ENCODE assay signal across 27 mouse cellular contexts in genomic region chr1:132532521-132532920, GRCm38 (mm10). TPM values are rescaled to one million over a fixed set of nuclear protein-coding genes. Genes with fewer than 3 reads are reported as not detected.
DNase-seq lines count a peak whose midpoint lies in the region; ATAC-seq lines count a peak whose summit lies in the region.
"Had no signal": no experiment of that assay in that cellular context is flagged by ENCODE, and none has a peak within 500 bp of the region (broad histone marks: within the 10 kb centered on the region; RNA-seq: fewer than 3 reads in every experiment).

No protein-coding gene starts in this region.

- no peak overlapping the region for H3K4me2 ChIP-seq in midbrain, embryonic 15.5 days
- H3K4me2 ChIP-seq in midbrain, embryonic 13.5 days (replicated peaks), result no peak overlapping the region
- H3K4me2 ChIP-seq: forebrain, embryonic 12.5 days; heart, embryonic 15.5 days; hindbrain, embryonic 15.5 days had no signal

- peaks cover 41% of the 10 kb centered on the region for H3K27me3 ChIP-seq in midbrain, embryonic 10.5 days (ENCODE audit: low read depth, poor library complexity, severe bottlenecking)
- no peaks in the 10 kb centered on the region for H3K27me3 ChIP-seq in midbrain, embryonic 15.5 days (replicated peaks)
- H3K27me3 ChIP-seq in limb, embryonic 10.5 days (ENCODE audit: low read depth, poor library complexity, severe bottlenecking), result peaks cover 66% of the 10 kb centered on the region
- no peaks in the 10 kb centered on the region for H3K27me3 ChIP-seq in midbrain, embryonic 13.5 days
- H3K27me3 ChIP-seq: forebrain, embryonic 12.5 days; hindbrain, embryonic 15.5 days had no signal

- H3K9me3 ChIP-seq in midbrain, embryonic 10.5 days (replicated peaks), result no peaks in the 10 kb centered on the region
- H3K9me3 ChIP-seq in midbrain, embryonic 15.5 days, result no peaks in the 10 kb centered on the region
- H3K9me3 ChIP-seq in limb, embryonic 10.5 days (replicated peaks), result no peaks in the 10 kb centered on the region
- no peaks in the 10 kb centered on the region for H3K9me3 ChIP-seq in midbrain, embryonic 13.5 days
- H3K9me3 ChIP-seq: embryonic facial prominence, embryonic 13.5 days; forebrain, embryonic 12.5 days; heart, embryonic 10.5 days; heart, embryonic 15.5 days; hindbrain, embryonic 15.5 days had no signal

- no peak overlapping the region for H3K4me3 ChIP-seq in midbrain, embryonic 10.5 days
- H3K4me3 ChIP-seq in midbrain, embryonic 15.5 days, result no peak overlapping the region
- H3K4me3 ChIP-seq in limb, embryonic 10.5 days, result no peak overlapping the region
- no peak overlapping the region for H3K4me3 ChIP-seq in midbrain, embryonic 13.5 days (replicated peaks)
- H3K4me3 ChIP-seq: embryonic facial prominence, embryonic 13.5 days; erythroblast, embryonic 14.5 days; forebrain, embryonic 12.5 days; heart, embryonic 10.5 days; heart, embryonic 15.5 days; hindbrain, embryonic 15.5 days had no signal

- ATAC-seq in midbrain, embryonic 15.5 days (replicated peaks), result no peak
- no peak for ATAC-seq in midbrain, embryonic 13.5 days
- ATAC-seq: inflammation-experienced regulatory T-cells, adult 6 months had no signal

- peaks cover 50% of the 10 kb centered on the region for H3K4me1 ChIP-seq in midbrain, embryonic 10.5 days
- peaks cover 36% of the 10 kb centered on the region for H3K4me1 ChIP-seq in midbrain, embryonic 15.5 days
- peaks cover 53% of the 10 kb centered on the region for H3K4me1 ChIP-seq in limb, embryonic 10.5 days
- peaks cover 65% of the 10 kb centered on the region for H3K4me1 ChIP-seq in midbrain, embryonic 13.5 days (replicated peaks)

- H3K27ac ChIP-seq in midbrain, embryonic 10.5 days (replicated peaks), result 0 out of 2 replicates have a peak overlapping the region, but pooled peaks have one; percentile 10
- no peak overlapping the region; the same call in 1 of the 2 replicates for H3K27ac ChIP-seq in midbrain, embryonic 15.5 days
- H3K27ac ChIP-seq in limb, embryonic 10.5 days, result peak overlapping the region; percentile 26; the same call in 1 of the 2 replicates
- H3K27ac ChIP-seq in midbrain, embryonic 13.5 days, result peak overlapping the region; percentile 48
- H3K27ac ChIP-seq: embryonic facial prominence, embryonic 13.5 days; heart, embryonic 10.5 days; heart, embryonic 15.5 days; hindbrain, embryonic 15.5 days; liver, embryonic 14.5 days; macrophage had no signal

- peak; percentile 46 to 47 for DNase-seq in cerebellum, postnatal 25 days
- no peak for DNase-seq in cerebellum, adult 9-10 months
- DNase-seq in midbrain, embryonic 10.5 days (ENCODE audit: low spot score), result no peak
- DNase-seq in limb, embryonic 10.5 days (ENCODE audit: low spot score), result peak; percentile 28
- DNase-seq: adrenal gland, postnatal 36 days; B cell, adult 2 months; gastrocnemius, postnatal 25 days; heart, adult 11 months; kidney, adult 11 months; kidney, postnatal 14 days; layer of hippocampus, adult 9-11 months; liver; lung, adult 2 months; lung, postnatal 10 days; thymus, postnatal 4 days had no signal

- H3K36me3 ChIP-seq in midbrain, embryonic 10.5 days, result no peaks in the 10 kb centered on the region; the same call in 1 of the 2 replicates
- H3K36me3 ChIP-seq in midbrain, embryonic 15.5 days (replicated peaks), result no peaks in the 10 kb centered on the region; the same call in 1 of the 2 replicates
- H3K36me3 ChIP-seq in limb, embryonic 10.5 days, result no peaks in the 10 kb centered on the region
- peaks cover 25% of the 10 kb centered on the region for H3K36me3 ChIP-seq in midbrain, embryonic 13.5 days
- H3K36me3 ChIP-seq: embryonic facial prominence, embryonic 13.5 days; forebrain, embryonic 12.5 days; heart, embryonic 10.5 days; heart, embryonic 15.5 days; hindbrain, embryonic 15.5 days had no signal

- H3K9ac ChIP-seq in midbrain, embryonic 15.5 days, result no peak overlapping the region
- no peak overlapping the region for H3K9ac ChIP-seq in midbrain, embryonic 13.5 days (replicated peaks)
- H3K9ac ChIP-seq: embryonic facial prominence, embryonic 13.5 days; forebrain, embryonic 12.5 days; heart, embryonic 15.5 days; hindbrain, embryonic 15.5 days; liver, embryonic 14.5 days had no signal

- 61% methylated on average over 9 of the region's 9 CpGs for WGBS in midbrain, embryonic 10.5 days
- WGBS in midbrain, embryonic 15.5 days, result 71% methylated on average over 9 of the region's 9 CpGs
- 62% methylated on average over 9 of the region's 9 CpGs for WGBS in limb, embryonic 10.5 days
- 70% methylated on average over 9 of the region's 9 CpGs for WGBS in midbrain, embryonic 13.5 days

RNA-seq across cellular contexts. Expression of gene Cntn2, which starts 10.5 kb away (rescaled TPM):
- polyA plus RNA-seq in midbrain, embryonic 10.5 days (2016; fragmentation: Nextera tagmentation; extraction: Ambion mirVana), result 14.2 and 34.9 TPM in 2 replicates
- 38.9 and 44.0 TPM in 2 replicates for polyA plus RNA-seq in midbrain, embryonic 15.5 days (2015; fragmentation: Nextera tagmentation; extraction: Ambion mirVana)
- 0.94 and 1.3 TPM in 2 replicates for polyA plus RNA-seq in limb, embryonic 10.5 days (2016; fragmentation: Nextera tagmentation; extraction: Ambion mirVana)
- polyA plus RNA-seq in midbrain, embryonic 13.5 days (2015; fragmentation: Nextera tagmentation; extraction: Ambion mirVana), result 63.2 and 90.2 TPM in 2 replicates
- polyA plus RNA-seq: inflammation-experienced regulatory T-cells, adult 6 months; macrophage; testis, adult 2 months had no signal

RNA-seq across cellular contexts. Expression of gene Tmem81, which starts 26.5 kb away (rescaled TPM):
- polyA plus RNA-seq in midbrain, embryonic 10.5 days (2016; fragmentation: Nextera tagmentation; extraction: Ambion mirVana), result 1.2 and 1.6 TPM in 2 replicates
- polyA plus RNA-seq in midbrain, embryonic 15.5 days (2015; fragmentation: Nextera tagmentation; extraction: Ambion mirVana), result 0.99 and 1.0 TPM in 2 replicates
- 1.5 and 1.7 TPM in 2 replicates for polyA plus RNA-seq in limb, embryonic 10.5 days (2016; fragmentation: Nextera tagmentation; extraction: Ambion mirVana)
- 1.3 TPM in 2 replicates for polyA plus RNA-seq in midbrain, embryonic 13.5 days (2015; fragmentation: Nextera tagmentation; extraction: Ambion mirVana)

RNA-seq across cellular contexts. Expression of gene Rbbp5, which starts 55.4 kb away (rescaled TPM):
- polyA plus RNA-seq in midbrain, embryonic 10.5 days (2016; fragmentation: Nextera tagmentation; extraction: Ambion mirVana), result 57.3 and 59.6 TPM in 2 replicates
- 46.5 and 50.3 TPM in 2 replicates for polyA plus RNA-seq in midbrain, embryonic 15.5 days (2015; fragmentation: Nextera tagmentation; extraction: Ambion mirVana)
- polyA plus RNA-seq in limb, embryonic 10.5 days (2016; fragmentation: Nextera tagmentation; extraction: Ambion mirVana), result 59.4 and 66.8 TPM in 2 replicates
- 52.9 and 55.1 TPM in 2 replicates for polyA plus RNA-seq in midbrain, embryonic 13.5 days (2015; fragmentation: Nextera tagmentation; extraction: Ambion mirVana)

Comparison
In these comparisons a context has a peak if more than half of its experiments do, and no peak if none do; other contexts are left out.
1. DNase-seq: peak in cerebellum, postnatal 25 days (2 of 2) and limb, embryonic 10.5 days (single experiment); none in cerebellum, adult 9-10 months (single experiment) and midbrain, embryonic 10.5 days (single experiment).